Mouse (Mus musculus): ENCODE measurements around the gene Ubr4. TPM values are rescaled to one million over a fixed set of nuclear protein-coding genes. Genes with fewer than 3 reads are reported as not detected.

The Ubr4 gene
- polyA plus RNA-seq, 1 experiment from 2014 or later, result 39.5 TPM

GRCm38 (mm10) chr4:139432966-139433765 lies 80.8 kb downstream of the Ubr4 start:
- peaks cover 100% of the 10 kb centered on the region for H3K36me3 ChIP-seq (replicated peaks)

GRCm38 (mm10) chr4:139441244-139441643 lies 88.8 kb downstream of the Ubr4 start:
- Histone ChIP-seq H3K4me2 (no peak overlapping the region), H3K9ac (no peak overlapping the region), H3K36me3 (replicated peaks) (peaks cover 99% of the 10 kb centered on the region), H3K27me3 (no peaks in the 10 kb centered on the region), H3K4me3 (replicated peaks) (no peak overlapping the region), H3K27ac (replicated peaks) (no peak overlapping the region), H3K4me1 (replicated peaks) (no peaks in the 10 kb centered on the region), H3K9me3 (replicated peaks) (no peaks in the 10 kb centered on the region)
- ATAC-seq (ENCODE audit: insufficient read depth), result no peak
- 83% methylated on average over 5 of the region's 5 CpGs for WGBS (ENCODE audit: insufficient replicate concordance)

More at GRCm38 (mm10) chr4:139432966-139433765, 80.8 kb downstream of the Ubr4 start:
- Histone ChIP-seq H3K27me3 (no peaks in the 10 kb centered on the region), H3K4me2 (no peak overlapping the region), H3K9me3 (replicated peaks) (no peaks in the 10 kb centered on the region), H3K4me1 (replicated peaks) (no peaks in the 10 kb centered on the region), H3K9ac (no peak overlapping the region), H3K27ac (replicated peaks) (no peak overlapping the region), H3K4me3 (replicated peaks) (no peak overlapping the region)
- 0 out of 2 replicates have a peak, but pooled peaks have one; percentile 7 for ATAC-seq (ENCODE audit: insufficient read depth)
- 84% methylated on average over 15 of the region's 15 CpGs for WGBS (ENCODE audit: insufficient replicate concordance)

- Histone ChIP-seq H3K36me3 (replicated peaks) (peaks cover 99% of the 10 kb centered on the region), H3K27ac (replicated peaks) (no peak overlapping the region), H3K4me2 (no peak overlapping the region), H3K9ac (no peak overlapping the region), H3K4me1 (replicated peaks) (no peaks in the 10 kb centered on the region), H3K27me3 (no peaks in the 10 kb centered on the region), H3K4me3 (replicated peaks) (no peak overlapping the region), H3K9me3 (replicated peaks) (no peaks in the 10 kb centered on the region)
- 67% methylated on average over 4 of the region's 4 CpGs for WGBS (ENCODE audit: insufficient replicate concordance)
- ATAC-seq (ENCODE audit: insufficient read depth), result no peak
These were observed 89.4 kb downstream of the Ubr4 start for GRCm38 (mm10) chr4:139441806-139442205.

- H3K4me3 ChIP-seq (replicated peaks), result no peak overlapping the region
- no peak overlapping the region for H3K9ac ChIP-seq
- 89% methylated on average over 15 of the region's 15 CpGs for WGBS (ENCODE audit: insufficient replicate concordance)
- no peak overlapping the region for H3K4me2 ChIP-seq
- no peaks in the 10 kb centered on the region for H3K4me1 ChIP-seq (replicated peaks)
- no peaks in the 10 kb centered on the region for H3K27me3 ChIP-seq
- ATAC-seq (ENCODE audit: insufficient read depth), result no peak
- H3K9me3 ChIP-seq (replicated peaks), result no peaks in the 10 kb centered on the region
- no peak overlapping the region for H3K27ac ChIP-seq (replicated peaks)
- H3K36me3 ChIP-seq (replicated peaks), result peaks cover 99% of the 10 kb centered on the region
These were observed 90.3 kb downstream of the Ubr4 start for GRCm38 (mm10) chr4:139442391-139443355.

- Histone ChIP-seq H3K27me3 (no peaks in the 10 kb centered on the region), H3K9ac (no peak overlapping the region), H3K4me3 (replicated peaks) (no peak overlapping the region), H3K27ac (replicated peaks) (no peak overlapping the region), H3K4me1 (replicated peaks) (no peaks in the 10 kb centered on the region), H3K4me2 (no peak overlapping the region), H3K9me3 (replicated peaks) (no peaks in the 10 kb centered on the region), H3K36me3 (replicated peaks) (peaks cover 99% of the 10 kb centered on the region)
- no peak for ATAC-seq (ENCODE audit: insufficient read depth)
- whole genome bisulfite sequencing (ENCODE audit: insufficient replicate concordance), result 88% methylated on average over 10 of the region's 10 CpGs
These were observed 91.9 kb downstream of the Ubr4 start for GRCm38 (mm10) chr4:139444315-139444714.

- peaks cover 99% of the 10 kb centered on the region for H3K36me3 ChIP-seq (replicated peaks)
- no peak for ATAC-seq (ENCODE audit: insufficient read depth)
These were observed 93.8 kb downstream of the Ubr4 start for GRCm38 (mm10) chr4:139446176-139446575.

GRCm38 (mm10) chr4:139446731-139447675 lies 94.6 kb downstream of the Ubr4 start:
- Histone ChIP-seq H3K4me1 (replicated peaks) (no peaks in the 10 kb centered on the region), H3K4me2 (no peak overlapping the region), H3K27me3 (no peaks in the 10 kb centered on the region), H3K27ac (replicated peaks) (no peak overlapping the region), H3K4me3 (replicated peaks) (no peak overlapping the region), H3K36me3 (replicated peaks) (peaks cover 99% of the 10 kb centered on the region), H3K9me3 (replicated peaks) (no peaks in the 10 kb centered on the region), H3K9ac (no peak overlapping the region)
- ATAC-seq (ENCODE audit: insufficient read depth), result no peak
- WGBS (ENCODE audit: insufficient replicate concordance), result 72% methylated on average over 11 of the region's 11 CpGs

More at GRCm38 (mm10) chr4:139446176-139446575, 93.8 kb downstream of the Ubr4 start:
- Histone ChIP-seq H3K9me3 (replicated peaks) (no peaks in the 10 kb centered on the region), H3K4me1 (replicated peaks) (no peaks in the 10 kb centered on the region), H3K4me2 (no peak overlapping the region), H3K27ac (replicated peaks) (no peak overlapping the region), H3K9ac (no peak overlapping the region), H3K27me3 (no peaks in the 10 kb centered on the region), H3K4me3 (replicated peaks) (no peak overlapping the region)
- 82% methylated on average over 2 of the region's 2 CpGs for WGBS (ENCODE audit: insufficient replicate concordance)

GRCm38 (mm10) chr4:139452944-139453700 lies 100.7 kb downstream of the Ubr4 start:
- Histone ChIP-seq H3K4me2 (no peak overlapping the region), H3K36me3 (replicated peaks) (peaks cover 100% of the 10 kb centered on the region)

GRCm38 (mm10) chr4:139454339-139454738 lies 101.9 kb downstream of the Ubr4 start:
- Histone ChIP-seq H3K4me3 (replicated peaks) (no peak overlapping the region), H3K9ac (no peak overlapping the region), H3K4me2 (no peak overlapping the region), H3K27ac (replicated peaks) (no peak overlapping the region), H3K27me3 (no peaks in the 10 kb centered on the region), H3K9me3 (replicated peaks) (no peaks in the 10 kb centered on the region), H3K36me3 (replicated peaks) (peaks cover 100% of the 10 kb centered on the region), H3K4me1 (replicated peaks) (no peaks in the 10 kb centered on the region)
- 60% methylated on average over 6 of the region's 6 CpGs for WGBS (ENCODE audit: insufficient replicate concordance)
- ATAC-seq (ENCODE audit: insufficient read depth), result no peak

More at GRCm38 (mm10) chr4:139452944-139453700, 100.7 kb downstream of the Ubr4 start:
- 82% methylated on average over 8 of the region's 8 CpGs for WGBS (ENCODE audit: insufficient replicate concordance)
- H3K4me1 ChIP-seq (replicated peaks), result no peaks in the 10 kb centered on the region
- no peaks in the 10 kb centered on the region for H3K27me3 ChIP-seq
- no peaks in the 10 kb centered on the region for H3K9me3 ChIP-seq (replicated peaks)
- H3K9ac ChIP-seq, result no peak overlapping the region
- no peak overlapping the region for H3K4me3 ChIP-seq (replicated peaks)
- no peak overlapping the region for H3K27ac ChIP-seq (replicated peaks)
- ATAC-seq (ENCODE audit: insufficient read depth), result no peak

GRCm38 (mm10) chr4:139459970-139460369 lies 107.6 kb downstream of the Ubr4 start:
- peaks cover 100% of the 10 kb centered on the region for H3K36me3 ChIP-seq (replicated peaks)
- no peaks in the 10 kb centered on the region for H3K27me3 ChIP-seq
- no peak overlapping the region for H3K9ac ChIP-seq
- no peak overlapping the region for H3K27ac ChIP-seq (replicated peaks)
- no peak overlapping the region for H3K4me3 ChIP-seq (replicated peaks)
- no peak for ATAC-seq (ENCODE audit: insufficient read depth)
- no peak overlapping the region for H3K4me2 ChIP-seq
- 87% methylated on average over 15 of the region's 15 CpGs for WGBS (ENCODE audit: insufficient replicate concordance)
- no peaks in the 10 kb centered on the region for H3K9me3 ChIP-seq (replicated peaks)
- H3K4me1 ChIP-seq (replicated peaks), result no peaks in the 10 kb centered on the region

Measured in liver, embryonic 15.5 days (tissue).